Mouse (Mus musculus): ENCODE measurements at regions not wholly inside any gene's neighbourhood (a gene's known extent, or its start where the extent isn't known, plus 50 kb on each side); places are given as distances from the start of the nearest gene placed in this dataset.

DNA sequence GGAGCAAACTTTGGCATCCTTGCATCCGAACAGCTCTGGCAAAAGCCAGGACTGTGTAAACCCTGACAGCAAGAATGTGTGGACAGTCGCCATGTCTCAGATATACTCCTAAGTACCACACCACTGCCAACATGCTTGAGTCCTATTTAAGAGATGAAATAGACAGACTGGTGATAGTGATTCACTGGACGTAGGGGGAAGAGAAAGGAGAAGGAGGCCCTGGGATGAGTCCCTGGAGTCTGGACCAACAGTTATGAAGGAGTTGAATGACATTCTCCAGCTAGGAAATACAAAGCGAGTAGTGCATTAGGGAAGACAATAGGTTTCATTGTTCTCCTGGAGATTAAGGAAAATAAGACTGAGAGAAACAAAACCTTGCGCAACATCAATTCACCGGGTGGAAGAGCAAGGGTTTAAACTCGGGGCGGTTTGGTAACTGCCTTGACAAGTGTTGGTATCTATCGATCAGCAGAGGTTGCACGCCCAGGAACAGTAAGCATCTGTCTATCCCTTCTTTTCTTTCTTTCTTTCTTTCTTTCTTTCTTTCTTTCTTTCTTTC is 54.3 kb upstream of the Nrbf2 start:
- Histone ChIP-seq H3K27me3 (ENCODE audit: control insufficient read depth, insufficient read depth, low read length) (no peaks in the 10 kb centered on the region), H3K36me3 (ENCODE audit: control insufficient read depth, insufficient read depth, low read length) (no peaks in the 10 kb centered on the region), H3K27ac (ENCODE audit: control insufficient read depth, insufficient read depth, low read depth, low read length) (no peak overlapping the region), H3K4me1 (ENCODE audit: control insufficient read depth, insufficient read depth, low read length) (no peaks in the 10 kb centered on the region; the same call in 1 of the 2 replicates), H3K4me3 (ENCODE audit: control insufficient read depth, low read depth, low read length) (no peak overlapping the region)
- TF ChIP-seq POLR2A (IDR thresholded peaks at IDR 0.05; ENCODE audit: control insufficient read depth, low read depth, low read length), result no peak
- no peak for TF ChIP-seq CTCF (IDR thresholded peaks at IDR 0.05; ENCODE audit: control insufficient read depth, insufficient read depth, insufficient replicate concordance, low read depth, low read length)

DNA sequence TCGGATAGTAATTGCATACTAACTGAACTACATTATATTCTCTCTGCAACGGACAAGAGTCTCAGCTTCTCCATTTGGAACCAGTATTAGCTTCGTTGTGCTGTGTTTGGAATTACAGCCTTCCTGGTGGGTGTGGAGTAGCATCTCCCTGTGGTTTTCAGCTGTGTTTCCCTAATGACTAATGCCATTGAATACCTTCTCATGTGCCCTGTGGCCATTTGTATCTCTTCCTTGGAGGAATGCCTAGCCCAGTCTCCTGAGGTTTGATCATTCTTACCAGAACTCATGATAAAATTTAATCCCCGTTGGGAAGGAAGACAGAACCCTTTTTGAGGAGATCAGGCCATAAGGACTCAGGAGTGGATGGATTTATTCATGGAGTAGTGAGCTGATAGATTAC is 59.6 kb upstream of the Nrbf2 start:
- H3K36me3 ChIP-seq (ENCODE audit: control insufficient read depth, insufficient read depth, low read length), result no peaks in the 10 kb centered on the region
- H3K4me3 ChIP-seq (ENCODE audit: control insufficient read depth, low read depth, low read length), result no peak overlapping the region
- H3K4me1 ChIP-seq (ENCODE audit: control insufficient read depth, insufficient read depth, low read length), result no peaks in the 10 kb centered on the region
- no peak overlapping the region for H3K27ac ChIP-seq (ENCODE audit: control insufficient read depth, insufficient read depth, low read depth, low read length)
- H3K27me3 ChIP-seq (ENCODE audit: control insufficient read depth, insufficient read depth, low read length), result no peaks in the 10 kb centered on the region
- TF ChIP-seq CTCF (IDR thresholded peaks at IDR 0.05; ENCODE audit: control insufficient read depth, insufficient read depth, insufficient replicate concordance, low read depth, low read length) (no peak), POLR2A (IDR thresholded peaks at IDR 0.05; ENCODE audit: control insufficient read depth, low read depth, low read length) (no peak)

DNA sequence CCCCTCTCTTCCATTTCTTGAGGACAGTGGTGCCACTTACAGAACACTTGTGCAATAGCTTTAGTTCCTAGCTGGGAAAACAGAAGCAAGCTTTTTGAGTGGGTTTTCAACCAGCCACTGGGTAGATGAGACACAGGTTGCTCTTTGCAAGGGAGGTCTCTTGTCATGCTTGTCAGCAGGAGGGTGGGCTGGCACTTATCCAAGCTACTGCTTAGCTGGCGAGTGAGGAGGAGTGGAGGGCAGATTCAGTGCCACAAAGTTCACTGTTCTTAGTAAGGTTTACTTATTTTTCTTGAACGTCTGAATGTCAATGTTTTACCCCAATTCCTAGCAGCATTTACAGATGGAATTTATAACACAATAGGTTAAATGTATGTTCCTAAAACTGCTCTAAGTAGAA is 65.9 kb upstream of the Nrbf2 start:
- H3K4me3 ChIP-seq (ENCODE audit: control insufficient read depth, low read depth, low read length), result no peak overlapping the region
- no peak overlapping the region for H3K27ac ChIP-seq (ENCODE audit: control insufficient read depth, insufficient read depth, low read depth, low read length)
- peaks cover 4% of the 10 kb centered on the region for H3K4me1 ChIP-seq (ENCODE audit: control insufficient read depth, insufficient read depth, low read length)
- TF ChIP-seq POLR2A (IDR thresholded peaks at IDR 0.05; ENCODE audit: control insufficient read depth, low read depth, low read length) (no peak), CTCF (IDR thresholded peaks at IDR 0.05; ENCODE audit: control insufficient read depth, insufficient read depth, insufficient replicate concordance, low read depth, low read length) (no peak)
- no peaks in the 10 kb centered on the region for H3K36me3 ChIP-seq (ENCODE audit: control insufficient read depth, insufficient read depth, low read length)
- H3K27me3 ChIP-seq (ENCODE audit: control insufficient read depth, insufficient read depth, low read length), result no peaks in the 10 kb centered on the region

DNA sequence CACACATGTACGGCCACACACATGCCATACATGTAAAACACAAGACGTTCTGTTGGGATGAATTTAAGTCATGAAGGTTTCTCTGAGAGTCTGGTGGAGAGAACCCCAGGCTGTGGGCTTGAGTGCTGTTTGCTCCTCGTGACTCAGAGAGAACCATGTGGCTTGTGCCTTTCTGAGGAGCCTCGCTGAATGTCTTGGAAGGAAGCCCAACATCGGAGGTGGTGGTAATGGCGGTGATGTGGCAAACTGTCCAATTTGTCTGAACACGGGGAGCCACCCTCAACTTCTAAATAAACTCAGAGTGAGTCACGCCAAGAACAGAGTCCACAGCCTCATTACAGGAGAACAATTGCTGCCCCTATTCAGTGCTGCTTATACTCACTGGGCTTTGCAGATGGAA is 75.7 kb upstream of the Nrbf2 start:
- no peak overlapping the region for H3K4me3 ChIP-seq (ENCODE audit: control insufficient read depth, low read depth, low read length)
- no peaks in the 10 kb centered on the region for H3K4me1 ChIP-seq (ENCODE audit: control insufficient read depth, insufficient read depth, low read length)
- H3K27ac ChIP-seq (ENCODE audit: control insufficient read depth, insufficient read depth, low read depth, low read length), result no peak overlapping the region
- H3K36me3 ChIP-seq (ENCODE audit: control insufficient read depth, insufficient read depth, low read length), result no peaks in the 10 kb centered on the region
- no peaks in the 10 kb centered on the region for H3K27me3 ChIP-seq (ENCODE audit: control insufficient read depth, insufficient read depth, low read length)
- TF ChIP-seq POLR2A (IDR thresholded peaks at IDR 0.05; ENCODE audit: control insufficient read depth, low read depth, low read length), result no peak
- no peak for TF ChIP-seq CTCF (IDR thresholded peaks at IDR 0.05; ENCODE audit: control insufficient read depth, insufficient read depth, insufficient replicate concordance, low read depth, low read length)

DNA sequence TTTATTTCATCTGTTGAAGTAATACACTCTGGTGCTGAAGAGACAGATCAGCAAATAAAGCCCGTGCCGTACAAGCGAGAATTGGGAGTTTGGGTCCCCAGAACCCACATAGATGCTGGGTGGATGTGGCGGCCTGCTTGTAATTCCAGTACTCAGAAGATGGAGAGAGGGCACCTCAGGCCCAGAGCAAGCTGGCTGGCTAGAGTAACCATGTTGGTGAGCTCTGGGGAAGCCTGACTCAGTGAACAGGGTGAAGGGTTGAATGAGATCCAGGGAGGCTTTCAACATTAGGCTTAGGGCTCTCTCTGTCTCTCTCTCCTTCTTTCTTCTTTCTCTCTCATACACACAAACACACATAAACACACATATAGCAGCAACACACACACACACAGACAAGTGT is 76.2 kb upstream of the Nrbf2 start:
- Histone ChIP-seq H3K27me3 (ENCODE audit: control insufficient read depth, insufficient read depth, low read length) (no peaks in the 10 kb centered on the region), H3K4me1 (ENCODE audit: control insufficient read depth, insufficient read depth, low read length) (no peaks in the 10 kb centered on the region), H3K36me3 (ENCODE audit: control insufficient read depth, insufficient read depth, low read length) (no peaks in the 10 kb centered on the region), H3K4me3 (ENCODE audit: control insufficient read depth, low read depth, low read length) (no peak overlapping the region), H3K27ac (ENCODE audit: control insufficient read depth, insufficient read depth, low read depth, low read length) (no peak overlapping the region)
- TF ChIP-seq CTCF (IDR thresholded peaks at IDR 0.05; ENCODE audit: control insufficient read depth, insufficient read depth, insufficient replicate concordance, low read depth, low read length) (no peak), POLR2A (IDR thresholded peaks at IDR 0.05; ENCODE audit: control insufficient read depth, low read depth, low read length) (no peak)

DNA sequence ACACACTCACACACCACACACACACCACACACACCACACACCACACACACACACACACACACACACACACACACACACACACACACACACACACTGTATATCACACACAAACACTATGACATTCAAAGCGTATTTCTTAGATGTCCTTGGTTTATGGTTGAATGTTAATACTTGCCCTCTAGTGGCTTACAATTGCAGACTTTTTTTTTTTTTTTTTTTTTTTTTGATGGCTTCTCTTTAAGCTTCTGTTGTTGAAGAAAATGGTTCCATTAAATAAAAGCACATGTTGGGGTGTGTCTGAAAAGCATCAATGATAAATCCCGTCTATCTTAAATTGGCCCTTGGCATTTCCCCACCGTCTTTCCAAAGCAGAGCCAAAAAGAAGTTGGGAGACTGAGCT is 79.5 kb upstream of the Nrbf2 start:
- H3K36me3 ChIP-seq (ENCODE audit: control insufficient read depth, insufficient read depth, low read length), result no peaks in the 10 kb centered on the region
- H3K4me1 ChIP-seq (ENCODE audit: control insufficient read depth, insufficient read depth, low read length), result no peaks in the 10 kb centered on the region
- H3K27me3 ChIP-seq (ENCODE audit: control insufficient read depth, insufficient read depth, low read length), result no peaks in the 10 kb centered on the region
- no peak overlapping the region for H3K4me3 ChIP-seq (ENCODE audit: control insufficient read depth, low read depth, low read length)
- no peak for TF ChIP-seq CTCF (IDR thresholded peaks at IDR 0.05; ENCODE audit: control insufficient read depth, insufficient read depth, insufficient replicate concordance, low read depth, low read length)
- TF ChIP-seq POLR2A (IDR thresholded peaks at IDR 0.05; ENCODE audit: control insufficient read depth, low read depth, low read length), result no peak
- H3K27ac ChIP-seq (ENCODE audit: control insufficient read depth, insufficient read depth, low read depth, low read length), result no peak overlapping the region

DNA sequence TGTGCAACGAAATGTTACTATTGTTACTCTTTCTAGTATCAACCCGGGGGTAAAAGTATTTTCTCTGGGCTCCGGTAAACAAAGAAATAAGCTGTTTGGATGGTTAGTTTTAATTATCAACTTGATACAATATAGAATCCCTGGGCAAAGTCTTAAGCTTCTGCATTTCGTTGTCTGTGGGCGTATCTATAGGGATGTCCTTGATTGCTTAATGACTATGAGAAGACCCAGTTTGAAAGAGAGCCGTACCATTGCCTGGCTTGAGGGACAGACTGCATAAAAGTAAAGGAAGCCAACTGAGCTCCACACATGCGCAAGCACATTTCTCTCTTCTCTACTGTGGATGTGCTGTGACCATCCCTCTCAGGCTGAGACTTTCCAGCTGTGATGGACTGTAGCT is 80.1 kb upstream of the Nrbf2 start:
- H3K4me1 ChIP-seq (ENCODE audit: control insufficient read depth, insufficient read depth, low read length), result no peaks in the 10 kb centered on the region
- no peaks in the 10 kb centered on the region for H3K36me3 ChIP-seq (ENCODE audit: control insufficient read depth, insufficient read depth, low read length)
- no peaks in the 10 kb centered on the region for H3K27me3 ChIP-seq (ENCODE audit: control insufficient read depth, insufficient read depth, low read length)
- H3K27ac ChIP-seq (ENCODE audit: control insufficient read depth, insufficient read depth, low read depth, low read length), result no peak overlapping the region
- H3K4me3 ChIP-seq (ENCODE audit: control insufficient read depth, low read depth, low read length), result no peak overlapping the region
- no peak for TF ChIP-seq POLR2A (IDR thresholded peaks at IDR 0.05; ENCODE audit: control insufficient read depth, low read depth, low read length)
- TF ChIP-seq CTCF (IDR thresholded peaks at IDR 0.05; ENCODE audit: control insufficient read depth, insufficient read depth, insufficient replicate concordance, low read depth, low read length), result no peak
